Mouse (Mus musculus): ENCODE results near the gene Pdgfra. TPM values are rescaled to one million over a fixed set of nuclear protein-coding genes. Genes with fewer than 3 reads are reported as not detected.
A peak's percentile ranks its signal among the peaks of the same experiment; 100 is the strongest.

Pdgfra gene
- total and polyA plus RNA-seq, 2 experiments from 2014 or later: 21.9 to 60.2 TPM

DNA sequence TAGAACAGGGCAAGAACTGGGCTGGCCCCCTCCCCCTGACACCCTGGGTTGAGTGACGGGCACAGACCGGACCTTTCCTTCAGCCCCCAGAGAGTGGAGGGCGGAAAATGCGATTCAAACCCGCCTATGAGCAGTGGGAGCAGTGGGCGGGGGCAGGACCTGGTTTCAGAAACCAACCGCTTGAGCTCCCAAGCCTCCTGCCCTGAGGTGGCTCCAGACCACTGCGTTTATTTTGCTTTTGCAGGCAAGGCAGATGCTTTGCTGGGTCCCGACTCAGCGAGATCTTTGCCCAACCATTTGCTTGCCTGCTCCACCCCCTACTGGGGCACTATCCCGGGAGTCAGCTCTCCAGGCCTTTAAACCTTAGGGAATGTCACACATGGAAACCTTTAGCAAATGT is 2.2 kb upstream of the Pdgfra start:
- H3K27ac ChIP-seq: no peak overlapping the region
- H3K4me3 ChIP-seq (ENCODE audit: low read length): peak overlapping the region; percentile 1; the same call in 1 of the 2 replicates
- no peak overlapping the region for H3K9ac ChIP-seq (replicated peaks; ENCODE audit: low read length)
- peaks cover 56% of the 10 kb centered on the region for H3K27me3 ChIP-seq (ENCODE audit: insufficient read depth, low read length)
- no peaks in the 10 kb centered on the region for H3K36me3 ChIP-seq (ENCODE audit: insufficient read depth, low read length)
- H3K4me1 ChIP-seq (ENCODE audit: insufficient read depth, low read length): peaks cover 2% of the 10 kb centered on the region
- WGBS: 1% methylated on average over 11 of the region's 11 CpGs
- ATAC-seq: no peak
- H3K4me2 ChIP-seq (ENCODE audit: low read depth, low read length): peak overlapping the region; percentile 37; the same call in 1 of the 2 replicates
- DNase-seq (ENCODE audit: low spot score): no peak
- TF ChIP-seq CTCF (IDR thresholded peaks at IDR 0.05; ENCODE audit: low read depth): no peak
- H3K9me3 ChIP-seq (ENCODE audit: low read length): no peaks in the 10 kb centered on the region

- H3K27me3 ChIP-seq (ENCODE audit: insufficient read depth, low read length): peaks cover 58% of the 10 kb centered on the region
- no peaks in the 10 kb centered on the region for H3K36me3 ChIP-seq (ENCODE audit: insufficient read depth, low read length)
- H3K9ac ChIP-seq (replicated peaks; ENCODE audit: low read length): no peak overlapping the region
- peak overlapping the region; percentile 8; the same call in 1 of the 2 replicates for H3K4me3 ChIP-seq (ENCODE audit: low read length)
- no peak overlapping the region; the same call in 1 of the 2 replicates for H3K27ac ChIP-seq
- H3K4me1 ChIP-seq (ENCODE audit: insufficient read depth, low read length): peaks cover 2% of the 10 kb centered on the region
- H3K4me2 ChIP-seq (ENCODE audit: low read depth, low read length): peak overlapping the region; percentile 37
- ATAC-seq (no peak), DNase-seq (ENCODE audit: low spot score) (no peak)
- under 1% methylated on average over 23 of the region's 23 CpGs for WGBS
- TF ChIP-seq CTCF (IDR thresholded peaks at IDR 0.05; ENCODE audit: low read depth): no peak
- H3K9me3 ChIP-seq (ENCODE audit: low read length): no peaks in the 10 kb centered on the region
Observed at GRCm38 (mm10) chr5:75150341-75150981, 1.6 kb upstream of the Pdgfra start.

DNA sequence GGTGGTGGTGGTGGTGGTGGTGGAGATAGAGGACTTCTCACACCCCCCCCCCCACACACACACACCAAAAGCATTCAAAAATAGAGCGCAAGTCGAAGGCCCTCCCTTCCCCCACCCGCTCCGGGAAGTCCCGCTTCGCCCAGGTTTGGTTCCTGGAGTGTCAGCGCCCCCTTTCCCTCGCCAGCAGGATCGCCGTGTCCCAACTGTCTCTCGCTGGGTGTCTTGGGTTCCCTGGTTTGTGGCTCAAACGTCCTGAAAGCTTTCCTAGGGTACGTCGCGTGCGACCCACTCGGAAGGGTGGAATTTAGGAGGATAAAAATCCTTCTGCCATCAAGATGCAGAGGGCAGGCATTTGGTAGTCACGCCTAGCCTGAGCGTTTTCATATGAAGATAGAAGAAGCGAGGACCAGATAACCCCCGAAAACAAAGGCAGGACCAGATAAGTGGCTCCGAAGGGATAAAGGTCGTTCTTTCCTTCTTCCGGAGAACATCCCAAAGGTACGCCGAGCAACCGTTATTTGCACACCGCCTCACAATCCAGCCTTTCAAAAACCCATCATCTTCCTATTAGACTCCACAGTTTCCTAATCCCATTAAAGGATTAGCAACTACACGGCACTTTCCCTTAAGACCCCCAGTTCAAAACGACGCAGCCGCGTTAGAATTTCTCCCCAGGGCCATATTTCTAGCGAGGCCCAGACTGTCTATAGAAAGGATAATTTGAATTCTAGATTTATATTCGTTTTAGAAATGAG is 769 bp upstream of the Pdgfra start:
- H3K9me3 ChIP-seq (ENCODE audit: low read length): no peaks in the 10 kb centered on the region
- H3K4me2 ChIP-seq (ENCODE audit: low read depth, low read length): peak overlapping the region; percentile 37
- no peak overlapping the region for H3K9ac ChIP-seq (replicated peaks; ENCODE audit: low read length)
- peak; percentile 73 for TF ChIP-seq CTCF (IDR thresholded peaks at IDR 0.05; ENCODE audit: low read depth)
- peak overlapping the region; percentile 18 for H3K4me3 ChIP-seq (ENCODE audit: low read length)
- H3K4me1 ChIP-seq (ENCODE audit: insufficient read depth, low read length): peaks cover 2% of the 10 kb centered on the region
- no peaks in the 10 kb centered on the region for H3K36me3 ChIP-seq (ENCODE audit: insufficient read depth, low read length)
- peak; percentile 19; the same call in 1 of the 2 replicates for ATAC-seq
- DNase-seq (ENCODE audit: low spot score): peak; percentile 78
- WGBS: under 1% methylated on average over 35 of the region's 35 CpGs
- H3K27ac ChIP-seq: peak overlapping the region; percentile 20; the same call in 1 of the 2 replicates
- peaks cover 58% of the 10 kb centered on the region for H3K27me3 ChIP-seq (ENCODE audit: insufficient read depth, low read length)

- no peak for DNase-seq (ENCODE audit: low spot score)
- peak overlapping the region; percentile 33 for H3K9ac ChIP-seq (replicated peaks; ENCODE audit: low read length)
Observed at GRCm38 (mm10) chr5:75152791-75153625, 916 bp downstream of the Pdgfra start.

GRCm38 (mm10) chr5:75153626-75153960 is 1.5 kb downstream of the Pdgfra start:
- Histone ChIP-seq H3K36me3 (ENCODE audit: insufficient read depth, low read length) (no peaks in the 10 kb centered on the region), H3K27ac (peak overlapping the region; percentile 33; the same call in 1 of the 2 replicates), H3K9me3 (ENCODE audit: low read length) (no peaks in the 10 kb centered on the region), H3K27me3 (ENCODE audit: insufficient read depth, low read length) (peaks cover 37% of the 10 kb centered on the region), H3K9ac (replicated peaks; ENCODE audit: low read length) (peak overlapping the region; percentile 33; the same call in 1 of the 2 replicates), H3K4me1 (ENCODE audit: insufficient read depth, low read length) (peaks cover 2% of the 10 kb centered on the region), H3K4me2 (ENCODE audit: low read depth, low read length) (peak overlapping the region; percentile 42), H3K4me3 (ENCODE audit: low read length) (peak overlapping the region; percentile 35)
- DNase-seq (ENCODE audit: low spot score) (no peak), ATAC-seq (no peak)
- WGBS: 2% methylated on average over 13 of the region's 13 CpGs
- no peak for TF ChIP-seq CTCF (IDR thresholded peaks at IDR 0.05; ENCODE audit: low read depth)

More at GRCm38 (mm10) chr5:75152791-75153625, 916 bp downstream of the Pdgfra start:
- H3K9me3 ChIP-seq (ENCODE audit: low read length): no peaks in the 10 kb centered on the region
- H3K36me3 ChIP-seq (ENCODE audit: insufficient read depth, low read length): no peaks in the 10 kb centered on the region
- WGBS: 1% methylated on average over 72 of the region's 72 CpGs
- H3K4me2 ChIP-seq (ENCODE audit: low read depth, low read length): peak overlapping the region; percentile 42
- TF ChIP-seq CTCF (IDR thresholded peaks at IDR 0.05; ENCODE audit: low read depth): no peak
- H3K4me3 ChIP-seq (ENCODE audit: low read length): peak overlapping the region; percentile 35
- peaks cover 2% of the 10 kb centered on the region for H3K4me1 ChIP-seq (ENCODE audit: insufficient read depth, low read length)
- H3K27ac ChIP-seq: peak overlapping the region; percentile 33; the same call in 1 of the 2 replicates
- H3K27me3 ChIP-seq (ENCODE audit: insufficient read depth, low read length): peaks cover 42% of the 10 kb centered on the region
- ATAC-seq: no peak

DNA sequence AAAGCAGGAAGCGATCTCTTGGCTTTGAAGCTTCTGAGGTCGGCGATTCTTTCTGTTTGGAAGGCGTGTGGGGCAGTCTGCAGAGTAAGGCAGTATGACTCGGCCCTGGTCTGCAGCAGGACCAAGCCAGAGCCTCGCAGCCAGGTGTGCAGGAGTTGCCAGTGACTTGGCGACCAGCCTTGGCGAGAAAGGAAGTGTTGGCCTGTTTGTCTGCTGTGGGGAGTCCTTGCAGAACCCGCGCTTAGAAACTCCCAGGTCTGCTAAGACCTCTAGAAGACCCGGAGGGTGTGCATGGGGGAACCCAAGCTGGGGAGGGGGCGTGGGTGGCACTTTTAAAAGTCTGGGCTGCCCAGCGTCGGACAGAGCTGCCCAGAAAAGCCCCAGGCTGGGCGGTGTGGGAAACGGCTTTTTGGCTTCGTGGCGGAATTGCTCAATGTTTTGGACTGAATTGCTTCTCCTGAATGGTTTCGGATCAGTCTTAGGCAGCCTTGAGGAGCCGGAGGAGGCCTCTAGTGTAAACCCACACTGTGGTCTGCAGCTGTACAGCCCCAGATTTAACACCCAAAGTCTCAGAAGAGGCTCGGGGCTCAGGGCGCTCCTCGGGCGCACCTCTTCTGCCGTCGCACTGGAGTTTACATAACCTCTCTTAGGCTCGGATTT is 2.0 kb downstream of the Pdgfra start:
- Histone ChIP-seq H3K9ac (replicated peaks; ENCODE audit: low read length) (peak overlapping the region; percentile 33; the same call in 1 of the 2 replicates), H3K4me3 (ENCODE audit: low read length) (peak overlapping the region; percentile 35), H3K27me3 (ENCODE audit: insufficient read depth, low read length) (peaks cover 32% of the 10 kb centered on the region), H3K9me3 (ENCODE audit: low read length) (no peaks in the 10 kb centered on the region), H3K36me3 (ENCODE audit: insufficient read depth, low read length) (no peaks in the 10 kb centered on the region), H3K4me2 (ENCODE audit: low read depth, low read length) (peak overlapping the region; percentile 42), H3K27ac (peak overlapping the region; percentile 33; the same call in 1 of the 2 replicates), H3K4me1 (ENCODE audit: insufficient read depth, low read length) (peaks cover 2% of the 10 kb centered on the region)
- ATAC-seq (no peak), DNase-seq (ENCODE audit: low spot score) (no peak)
- TF ChIP-seq CTCF (IDR thresholded peaks at IDR 0.05; ENCODE audit: low read depth): no peak
- 2% methylated on average over 27 of the region's 27 CpGs for WGBS
